7 mouse cellular contexts compared by ENCODE assay signal in the genomic region with DNA sequence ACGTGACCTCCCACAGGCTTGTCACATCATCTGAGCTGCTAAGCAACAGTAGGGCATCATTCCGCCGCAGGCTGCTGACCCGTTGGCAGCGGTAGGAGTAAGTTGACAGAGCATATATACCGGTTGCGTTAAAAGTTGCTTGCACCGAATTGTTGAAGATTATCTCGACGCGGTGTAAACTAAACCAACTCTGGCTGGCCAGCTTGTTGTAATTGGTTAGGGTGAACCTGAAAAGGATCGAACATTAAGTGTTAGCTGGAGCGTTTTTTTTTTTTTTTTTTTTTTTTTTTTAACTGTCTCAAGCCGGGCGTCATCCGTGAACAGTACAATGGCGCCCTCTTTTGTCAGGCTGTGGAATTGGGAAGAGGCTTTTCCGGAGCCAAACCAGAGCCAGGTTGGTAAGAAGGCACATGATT. TPM values are rescaled to one million over a fixed set of nuclear protein-coding genes. Genes with fewer than 3 reads are reported as not detected.
DNase-seq lines count a peak whose midpoint lies in the region; ATAC-seq lines count a peak whose summit lies in the region.

No protein-coding gene starts in this region.

- peak; percentile 78 for ATAC-seq in inflammation-experienced regulatory T-cells, adult 6 months
- peak; percentile 64 for ATAC-seq in megakaryocyte-erythroid progenitor cell, adult 5-6 weeks (replicated peaks; ENCODE audit: low FRiP score, low TSS enrichment, poor library complexity, severe bottlenecking)

- peak; percentile 71 for DNase-seq in adrenal gland, adult 2 months
- DNase-seq in embryo, embryonic 10.5 days (ENCODE audit: low spot score): peak; percentile 89
- DNase-seq in gastrocnemius, postnatal 10 days: peak; percentile 73
- peak; percentile 89 for DNase-seq in left cerebral cortex, postnatal 14 days (ENCODE audit: low spot score in 2 of 2)
- peak; percentile 52 to 68 for DNase-seq in right cerebral cortex, postnatal 36 days (ENCODE audit: low spot score in 2 of 2)

- intact Hi-C loops in left cerebral cortex, postnatal 14 days (cut with DNase I): loop anchor here (5.0 to 10.0 kb wide), 2 partner anchors 1222 to 1339 kb away; no protein-coding TSS in a partner anchor

RNA-seq across cellular contexts. Expression of a gene that starts 18.6 kb away (rescaled TPM):
- not detected for total RNA-seq in adrenal gland, adult 2 months (2021)
- not detected in 2 replicates for polyA plus RNA-seq in adrenal gland, adult 2 months (2012; rRNA removed)
- not detected for total RNA-seq in gastrocnemius, postnatal 10 days (2021)
- not detected for polyA plus RNA-seq in inflammation-experienced regulatory T-cells, adult 6 months (2017; shearing (Covaris generic))
- 10 to 100 TPM; 29.9 to 31.8 TPM for total RNA-seq in left cerebral cortex, postnatal 14 days (2021)
- total RNA-seq in megakaryocyte-erythroid progenitor cell, adult 5-6 weeks (2014; fragmentation: Nextera tagmentation): not detected in 2 replicates
- total RNA-seq in megakaryocyte-erythroid progenitor cell, adult 5-6 weeks (2017): not detected in 2 replicates

RNA-seq across cellular contexts. Expression of a gene that starts 36.2 kb away (rescaled TPM):
- 100 to 1,000 TPM; 297 to 405 TPM for total RNA-seq in adrenal gland, adult 2 months (2021)
- 20.5 and 21.8 TPM in 2 replicates for polyA plus RNA-seq in adrenal gland, adult 2 months (2012; rRNA removed)
- 100 to 1,000 TPM; 352 to 358 TPM for total RNA-seq in gastrocnemius, postnatal 10 days (2021)
- 1,000 to 10,000 TPM in 2 of 3 experiments, 100 to 1,000 TPM in 1; 794 to 1,408 (median 1,278) TPM for polyA plus RNA-seq in inflammation-experienced regulatory T-cells, adult 6 months (2017; shearing (Covaris generic))
- 100 to 1,000 TPM; 174 to 212 TPM for total RNA-seq in left cerebral cortex, postnatal 14 days (2021)
- 3,965 and 4,066 TPM in 2 replicates for total RNA-seq in megakaryocyte-erythroid progenitor cell, adult 5-6 weeks (2014; fragmentation: Nextera tagmentation)
- 2,270 and 3,048 TPM in 2 replicates for total RNA-seq in megakaryocyte-erythroid progenitor cell, adult 5-6 weeks (2017)

Comparison
In these comparisons a context has a peak if more than half of its experiments do, and no peak if none do; other contexts are left out.
1. Peak in every context shown above with its lines: DNase-seq and ATAC-seq.
2. RNA of a gene that starts 18.6 kb away (total RNA-seq): 29.9 to 31.8 TPM in left cerebral cortex, postnatal 14 days; not detected in gastrocnemius, postnatal 10 days, not detected in adrenal gland, adult 2 months and not detected in megakaryocyte-erythroid progenitor cell, adult 5-6 weeks; every median in the first group is over 10 times any median in the second.
3. RNA of a gene that starts 36.2 kb away (total RNA-seq): 2,270 to 4,066 TPM in megakaryocyte-erythroid progenitor cell, adult 5-6 weeks; 297 to 405 TPM in adrenal gland, adult 2 months, 352 to 358 TPM in gastrocnemius, postnatal 10 days and 174 to 212 TPM in left cerebral cortex, postnatal 14 days; every median in the first group is over 4 times any median in the second.